Mouse (Mus musculus): ENCODE measurements around the gene Lmntd1.

Lmntd1 gene

GRCm38 (mm10) chr6:145565663-145566062, 48.5 kb downstream of the Lmntd1 start:
- in situ Hi-C loops (cut with MboI; ENCODE audit: low sequenced_read_pairs): no loop called here

GRCm38 (mm10) chr6:145564671-145565070, 49.4 kb downstream of the Lmntd1 start:
- in situ Hi-C loops (cut with MboI; ENCODE audit: low sequenced_read_pairs): no loop called here

- in situ Hi-C loops (cut with MboI; ENCODE audit: low sequenced_read_pairs): no loop called here
These were observed 56.8 kb downstream of the Lmntd1 start for GRCm38 (mm10) chr6:145557059-145557992.

- in situ Hi-C loops (cut with MboI; ENCODE audit: low sequenced_read_pairs): no loop called here
These were observed 60.9 kb downstream of the Lmntd1 start for GRCm38 (mm10) chr6:145553226-145553625.

GRCm38 (mm10) chr6:145552817-145553216, 61.3 kb downstream of the Lmntd1 start:
- in situ Hi-C loops (cut with MboI; ENCODE audit: low sequenced_read_pairs): no loop called here

GRCm38 (mm10) chr6:145550993-145551392, 63.1 kb downstream of the Lmntd1 start:
- in situ Hi-C loops (cut with MboI; ENCODE audit: low sequenced_read_pairs): no loop called here

GRCm38 (mm10) chr6:145545927-145546641, 68.0 kb downstream of the Lmntd1 start:
- in situ Hi-C loops (cut with MboI; ENCODE audit: low sequenced_read_pairs): no loop called here

GRCm38 (mm10) chr6:145544838-145545237, 69.3 kb downstream of the Lmntd1 start:
- in situ Hi-C loops (cut with MboI; ENCODE audit: low sequenced_read_pairs): no loop called here

GRCm38 (mm10) chr6:145544304-145544703, 69.8 kb downstream of the Lmntd1 start:
- in situ Hi-C loops (cut with MboI; ENCODE audit: low sequenced_read_pairs): no loop called here

- in situ Hi-C loops (cut with MboI; ENCODE audit: low sequenced_read_pairs): no loop called here
These were observed 74.6 kb downstream of the Lmntd1 start for GRCm38 (mm10) chr6:145539568-145539859.

- in situ Hi-C loops (cut with MboI; ENCODE audit: low sequenced_read_pairs): no loop called here
These were observed 75.1 kb downstream of the Lmntd1 start for GRCm38 (mm10) chr6:145538787-145539567.

GRCm38 (mm10) chr6:145530464-145530863, 83.7 kb downstream of the Lmntd1 start:
- in situ Hi-C loops (cut with MboI; ENCODE audit: low sequenced_read_pairs): no loop called here

GRCm38 (mm10) chr6:145523337-145523736, 90.8 kb downstream of the Lmntd1 start:
- in situ Hi-C loops (cut with MboI; ENCODE audit: low sequenced_read_pairs): no loop called here

GRCm38 (mm10) chr6:145522617-145523016, 91.5 kb downstream of the Lmntd1 start:
- in situ Hi-C loops (cut with MboI; ENCODE audit: low sequenced_read_pairs): no loop called here

GRCm38 (mm10) chr6:145517002-145517401, 97.1 kb downstream of the Lmntd1 start:
- in situ Hi-C loops (cut with MboI; ENCODE audit: low sequenced_read_pairs): no loop called here

GRCm38 (mm10) chr6:145515859-145516581, 98.1 kb downstream of the Lmntd1 start:
- in situ Hi-C loops (cut with MboI; ENCODE audit: low sequenced_read_pairs): no loop called here

GRCm38 (mm10) chr6:145511265-145511664, 102.9 kb downstream of the Lmntd1 start:
- in situ Hi-C loops (cut with MboI; ENCODE audit: low sequenced_read_pairs): no loop called here

- in situ Hi-C loops (cut with MboI; ENCODE audit: low sequenced_read_pairs): no loop called here
These were observed 105.3 kb downstream of the Lmntd1 start for GRCm38 (mm10) chr6:145508828-145509227.

GRCm38 (mm10) chr6:145501751-145502150, 112.4 kb downstream of the Lmntd1 start:
- in situ Hi-C loops (cut with MboI; ENCODE audit: low sequenced_read_pairs): no loop called here

Data from CH12F3 (cell line).